Mouse (Mus musculus) urinary bladder, postnatal 36 days (tissue): ENCODE measurements around the gene Anapc15.

Experiments
- DNase-seq, 2 experiments: peaks; one replicate each; pipeline ENCODE4 v3.0.0; 2022; ENCODE audit warnings: low spot score in 2 of 2, mixed read lengths in 1 of 2

Anapc15 gene

GRCm38 (mm10) chr7:101863415-101863814 lies at the start of gene Anapc15:
TSS of gene Anapc15 (plus strand) at chr7:101863715.
- DNase-seq: no peak

- no peak for DNase-seq
Observed at GRCm38 (mm10) chr7:101817861-101818401, 45.6 kb upstream of the Anapc15 start, which contains the start of gene Phox2a. TSS of gene Phox2a (plus strand) at chr7:101818313.

GRCm38 (mm10) chr7:101820295-101821030 lies 43.1 kb upstream of the Anapc15 start:
- DNase-seq: no peak

GRCm38 (mm10) chr7:101821571-101822501 lies 41.7 kb upstream of the Anapc15 start:
- DNase-seq: peak; percentile 51 to 66

GRCm38 (mm10) chr7:101822836-101823757 lies 40.4 kb upstream of the Anapc15 start:
- DNase-seq: peak in 1 of 2 experiments; percentile 28

GRCm38 (mm10) chr7:101823758-101824630 lies 39.5 kb upstream of the Anapc15 start:
- no peak for DNase-seq

GRCm38 (mm10) chr7:101830373-101830772 lies 33.1 kb upstream of the Anapc15 start:
- DNase-seq: no peak

- no peak for DNase-seq
Observed at GRCm38 (mm10) chr7:101831437-101831836, 32.1 kb upstream of the Anapc15 start.

- DNase-seq: no peak
Observed at GRCm38 (mm10) chr7:101832372-101832771, 31.1 kb upstream of the Anapc15 start.

- DNase-seq: no peak
Observed at GRCm38 (mm10) chr7:101833352-101833751, 30.2 kb upstream of the Anapc15 start.

- no peak for DNase-seq
Observed at GRCm38 (mm10) chr7:101833916-101834584, 29.5 kb upstream of the Anapc15 start.

GRCm38 (mm10) chr7:101834903-101835302 lies 28.6 kb upstream of the Anapc15 start:
- no peak for DNase-seq

- DNase-seq: no peak
Observed at GRCm38 (mm10) chr7:101835457-101836109, 27.9 kb upstream of the Anapc15 start.

- peak; percentile 44 to 65 for DNase-seq
Observed at GRCm38 (mm10) chr7:101836271-101837153, 27.0 kb upstream of the Anapc15 start.

GRCm38 (mm10) chr7:101837154-101837605 lies 26.3 kb upstream of the Anapc15 start:
- DNase-seq: peak in 1 of 2 experiments; percentile 58

- peak; percentile 87 to 91 for DNase-seq
Observed at GRCm38 (mm10) chr7:101837606-101838471, 25.7 kb upstream of the Anapc15 start, which contains the start of gene Inppl1. TSS of gene Inppl1 (minus strand) at chr7:101838229.

- no peak for DNase-seq
Observed at GRCm38 (mm10) chr7:101844186-101844585, 19.3 kb upstream of the Anapc15 start.
